Mouse (Mus musculus) erythroblast, embryonic 14.5 days (primary cell): ENCODE results near the gene Ak4. TPM values are rescaled to one million over a fixed set of nuclear protein-coding genes. Genes with fewer than 3 reads are reported as not detected.
"Not testable (repeated sequence)": the region's sequence is repeated elsewhere in the genome, so short reads cannot be mapped to it uniquely, and the experiment has no call there.

Experiments used
- H3K27me3 ChIP-seq: 2 replicates; pipeline ENCODE4 v1.6.1; 2012; ENCODE audit warnings: inconsistent platforms; ENCODE audit not compliant: control insufficient read depth
- H3K36me3 ChIP-seq: 2 replicates; pipeline ENCODE4 v1.6.1; 2012; ENCODE audit warnings: mild to moderate bottlenecking, inconsistent platforms; ENCODE audit not compliant: control insufficient read depth
- H3K4me1 ChIP-seq: 2 replicates; pipeline ENCODE4 v1.6.1; 2012; ENCODE audit warnings: inconsistent platforms; ENCODE audit not compliant: control insufficient read depth
- H3K4me3 ChIP-seq: replicated peaks from 2 replicates; pipeline ENCODE3; 2012; ENCODE audit warnings: moderate library complexity, mild to moderate bottlenecking, inconsistent platforms
- H3K9me3 ChIP-seq: 2 replicates; pipeline ENCODE4 v1.6.1; 2012; ENCODE audit warnings: low read length, inconsistent platforms, mixed read lengths; ENCODE audit not compliant: control insufficient read depth
- GATA1 ChIP-seq: IDR thresholded peaks from 2 replicates; pipeline ENCODE4 v1.6.1; 2012; ENCODE audit warnings: low read length, inconsistent platforms, mixed read lengths
- TAL1 ChIP-seq: IDR thresholded peaks from 3 replicates; pipeline ENCODE4 v1.6.1; 2012; ENCODE audit warnings: low read length, inconsistent platforms, mixed read lengths
- polyA plus RNA-seq: library from polyadenylated mRNA; stranded (reverse); fragments of >175 nt; gene quantifications from 2 replicates; pipeline ENCODE4 v1.2.3, GENCODE M21; 2012

Ak4 gene
- polyA plus RNA-seq, 1 experiment = 0.16 TPM

DNA sequence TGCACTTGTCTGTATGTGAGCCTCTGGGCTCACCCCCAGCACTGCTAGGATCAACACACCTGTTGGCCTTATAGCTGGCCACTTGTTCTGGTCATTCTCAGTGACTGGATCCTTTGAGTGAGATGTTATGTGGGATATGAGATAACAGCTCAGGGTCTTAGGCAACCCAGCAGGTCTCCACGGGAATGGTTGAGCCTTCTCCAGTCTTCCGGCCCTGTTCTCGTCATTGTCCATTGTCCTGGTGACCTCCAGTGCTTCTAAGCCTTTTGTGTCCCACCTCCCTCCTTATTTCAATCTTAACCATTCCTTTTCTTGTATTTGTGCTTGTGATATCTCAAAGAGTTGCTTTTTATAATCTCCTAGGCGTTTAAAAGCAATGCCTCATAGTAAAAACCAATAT is 26.6 kb downstream of the Ak4 start:
- Histone ChIP-seq H3K27me3 (no peaks in the 10 kb centered on the region), H3K4me3 (no peak overlapping the region), H3K4me1 (0 out of 2 replicates have a peak, but pooled peaks cover 1% of the 10 kb centered on the region), H3K9me3 (no peaks in the 10 kb centered on the region; the same call in 1 of the 2 replicates), H3K36me3 (peaks cover 2% of the 10 kb centered on the region; the same call in 1 of the 2 replicates)
- TF ChIP-seq TAL1 (no peak), GATA1 (no peak)

DNA sequence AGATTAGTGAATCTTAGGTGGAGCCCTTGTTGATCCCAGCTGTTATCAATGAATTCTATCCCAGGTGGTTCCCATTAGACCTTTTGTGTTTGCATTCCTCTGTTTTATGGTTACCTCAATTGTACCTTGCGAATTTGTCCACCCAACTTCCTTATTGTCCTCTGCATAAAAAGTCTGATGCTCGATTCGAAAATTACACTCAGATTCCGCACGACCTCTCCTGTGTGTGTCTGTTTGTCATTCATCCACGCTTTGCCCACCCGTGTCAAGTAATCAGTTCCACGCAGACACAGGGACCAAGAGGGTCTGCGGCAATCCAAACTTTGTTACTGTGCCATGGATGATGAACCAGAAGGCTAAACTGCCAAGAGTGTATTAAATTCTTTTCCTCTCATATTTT is 27.5 kb downstream of the Ak4 start:
- not testable (repeated sequence) for H3K27me3 ChIP-seq, H3K36me3 ChIP-seq, H3K4me1 ChIP-seq, H3K4me3 ChIP-seq, H3K9me3 ChIP-seq

- H3K27me3 ChIP-seq = no peaks in the 10 kb centered on the region
- no peak overlapping the region for H3K4me3 ChIP-seq
- no peaks in the 10 kb centered on the region for H3K9me3 ChIP-seq
- TF ChIP-seq TAL1 = no peak
- no peak for TF ChIP-seq GATA1
- H3K36me3 ChIP-seq = peaks cover 2% of the 10 kb centered on the region; the same call in 1 of the 2 replicates
- H3K4me1 ChIP-seq = 0 out of 2 replicates have a peak, but pooled peaks cover under 1% of the 10 kb centered on the region
Observed at GRCm38 (mm10) chr4:101448701-101449100, 29.6 kb downstream of the Ak4 start.

DNA sequence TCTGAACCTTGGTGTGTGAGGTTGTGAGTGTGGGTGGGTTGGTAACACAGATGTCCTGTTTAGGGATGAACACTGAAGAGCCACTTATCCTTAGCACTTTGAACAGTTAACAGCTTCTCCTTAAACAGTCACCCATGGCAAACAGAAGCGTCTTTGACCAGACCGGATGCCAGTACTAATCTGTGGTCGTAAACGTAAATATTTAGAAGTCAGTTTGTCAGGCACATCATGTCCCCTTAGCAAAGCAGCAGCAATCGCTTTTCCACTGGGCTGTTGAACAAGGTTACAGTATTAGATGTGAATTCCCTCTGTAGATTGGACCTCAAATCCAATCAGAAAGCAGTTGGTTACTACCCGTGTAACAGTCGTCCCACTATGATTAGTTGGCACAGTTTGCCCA is 30.3 kb downstream of the Ak4 start:
- Histone ChIP-seq H3K36me3 (peaks cover 2% of the 10 kb centered on the region; the same call in 1 of the 2 replicates), H3K9me3 (no peaks in the 10 kb centered on the region), H3K4me1 (no peaks in the 10 kb centered on the region), H3K4me3 (no peak overlapping the region), H3K27me3 (no peaks in the 10 kb centered on the region)
- TF ChIP-seq TAL1 = no peak

DNA sequence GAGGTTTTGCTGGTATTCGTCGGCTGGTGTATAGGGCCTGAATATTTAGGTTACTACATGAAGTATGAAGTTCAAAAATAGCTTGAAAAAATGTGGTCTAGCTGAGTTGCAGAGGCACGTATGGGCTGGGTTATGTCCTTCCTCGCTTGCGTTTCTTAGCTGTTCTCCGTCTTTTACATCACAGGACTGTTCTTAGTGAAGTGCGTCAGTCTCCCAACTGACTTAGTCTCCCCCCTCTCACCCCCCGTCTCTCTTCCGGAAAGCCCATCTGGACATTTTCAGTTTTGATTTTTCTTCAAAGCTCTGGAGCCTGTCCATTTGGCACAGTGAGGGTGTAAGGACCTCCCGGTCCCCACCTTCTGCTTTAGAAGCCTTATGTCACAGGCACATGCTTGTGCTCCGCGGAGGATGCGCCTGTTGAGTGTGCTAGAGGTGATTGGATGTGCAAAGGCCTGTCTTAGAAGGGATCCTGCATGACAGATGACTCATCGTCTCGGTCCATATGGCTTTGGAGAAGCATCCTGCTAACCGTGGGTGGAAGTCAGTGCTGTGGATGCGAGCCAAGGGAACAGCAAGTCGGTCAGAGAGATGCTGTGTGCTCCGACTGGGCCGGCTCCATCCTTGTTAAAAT is 31.2 kb downstream of the Ak4 start:
- no peaks in the 10 kb centered on the region for H3K9me3 ChIP-seq

GRCm38 (mm10) chr4:101451089-101451488 is 32.0 kb downstream of the Ak4 start:
- no peak for TF ChIP-seq GATA1
- no peak for TF ChIP-seq TAL1
- H3K36me3 ChIP-seq = peaks cover 2% of the 10 kb centered on the region; the same call in 1 of the 2 replicates
- H3K9me3 ChIP-seq = no peaks in the 10 kb centered on the region
- no peaks in the 10 kb centered on the region for H3K27me3 ChIP-seq
- no peaks in the 10 kb centered on the region for H3K4me1 ChIP-seq
- H3K4me3 ChIP-seq = no peak overlapping the region

More for the DNA sequence above, 31.2 kb downstream of the Ak4 start:
- no peaks in the 10 kb centered on the region for H3K4me1 ChIP-seq
- no peak for TF ChIP-seq TAL1
- no peak for TF ChIP-seq GATA1
- peaks cover 2% of the 10 kb centered on the region; the same call in 1 of the 2 replicates for H3K36me3 ChIP-seq
- H3K27me3 ChIP-seq = no peaks in the 10 kb centered on the region
- no peak overlapping the region for H3K4me3 ChIP-seq

DNA sequence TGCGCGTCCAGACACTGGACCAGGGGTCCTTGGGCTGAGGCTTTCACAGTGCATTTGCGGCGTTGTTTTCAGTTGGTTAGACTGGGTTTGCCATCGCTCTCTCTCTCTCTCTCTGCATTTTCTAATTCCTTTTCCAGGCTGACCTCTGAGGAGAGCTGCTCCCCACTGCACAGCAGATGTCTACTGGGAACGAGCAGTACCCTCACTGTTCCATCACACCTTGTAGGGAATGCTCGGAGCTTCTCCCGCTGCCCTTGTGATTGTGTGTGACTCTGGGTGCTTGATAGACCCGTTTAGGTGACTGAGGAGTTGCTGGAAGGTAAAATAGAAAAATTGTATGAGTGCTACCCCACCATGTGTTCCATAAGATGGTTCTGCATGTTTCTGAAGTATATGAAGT is 33.8 kb downstream of the Ak4 start:
- Histone ChIP-seq H3K36me3 (peaks cover 2% of the 10 kb centered on the region; the same call in 1 of the 2 replicates), H3K4me3 (no peak overlapping the region), H3K9me3 (no peaks in the 10 kb centered on the region), H3K4me1 (no peaks in the 10 kb centered on the region), H3K27me3 (no peaks in the 10 kb centered on the region)
- TF ChIP-seq TAL1 = no peak
- TF ChIP-seq GATA1 = no peak

DNA sequence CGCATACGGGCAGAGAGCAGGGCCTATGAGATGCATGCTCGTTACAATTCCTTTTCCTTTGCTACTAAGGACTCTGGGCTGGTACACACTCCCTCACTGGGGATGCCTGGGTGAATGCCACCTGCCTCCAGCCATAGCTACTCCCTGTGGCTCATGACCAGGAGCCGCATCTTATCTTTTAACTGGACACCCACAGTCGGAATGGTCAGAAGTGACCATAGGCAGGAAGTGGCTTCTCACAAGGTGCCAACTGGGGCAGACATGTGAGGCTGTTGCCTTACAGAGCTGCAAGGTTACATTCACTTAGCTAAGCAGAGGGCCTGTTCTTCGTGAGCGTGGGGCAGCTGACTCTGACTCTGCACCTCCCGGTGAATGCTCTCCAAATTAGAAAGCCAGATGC is 38.1 kb downstream of the Ak4 start:
- H3K27me3 ChIP-seq = no peaks in the 10 kb centered on the region
- no peak for TF ChIP-seq TAL1
- no peak for TF ChIP-seq GATA1
- H3K4me3 ChIP-seq = no peak overlapping the region
- no peaks in the 10 kb centered on the region for H3K9me3 ChIP-seq
- H3K36me3 ChIP-seq = no peaks in the 10 kb centered on the region; the same call in 1 of the 2 replicates
- no peaks in the 10 kb centered on the region for H3K4me1 ChIP-seq

DNA sequence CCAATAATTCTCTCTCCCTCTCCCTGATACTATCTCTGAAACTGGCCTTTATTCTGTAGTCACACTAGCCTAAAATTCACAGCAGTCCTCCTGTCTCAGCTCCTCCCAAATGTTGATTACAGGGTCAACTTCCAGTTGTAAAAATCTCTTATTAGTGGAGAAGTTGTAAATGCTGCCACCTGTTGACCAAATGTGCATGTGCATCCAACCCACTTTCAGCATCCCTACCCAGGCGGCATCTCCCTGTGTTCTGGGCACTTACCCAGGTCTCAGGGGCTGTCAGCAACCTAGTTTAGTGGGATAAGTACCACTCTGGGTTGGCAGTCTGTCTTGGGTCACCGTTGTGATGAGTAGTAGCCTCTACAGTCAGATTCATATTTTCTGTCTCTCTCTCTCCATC is 39.3 kb downstream of the Ak4 start:
- H3K27me3 ChIP-seq = no peaks in the 10 kb centered on the region
- no peak overlapping the region for H3K4me3 ChIP-seq
- H3K4me1 ChIP-seq = no peaks in the 10 kb centered on the region
- no peak for TF ChIP-seq TAL1
- no peak for TF ChIP-seq GATA1
- H3K36me3 ChIP-seq = no peaks in the 10 kb centered on the region; the same call in 1 of the 2 replicates
- H3K9me3 ChIP-seq = no peaks in the 10 kb centered on the region

DNA sequence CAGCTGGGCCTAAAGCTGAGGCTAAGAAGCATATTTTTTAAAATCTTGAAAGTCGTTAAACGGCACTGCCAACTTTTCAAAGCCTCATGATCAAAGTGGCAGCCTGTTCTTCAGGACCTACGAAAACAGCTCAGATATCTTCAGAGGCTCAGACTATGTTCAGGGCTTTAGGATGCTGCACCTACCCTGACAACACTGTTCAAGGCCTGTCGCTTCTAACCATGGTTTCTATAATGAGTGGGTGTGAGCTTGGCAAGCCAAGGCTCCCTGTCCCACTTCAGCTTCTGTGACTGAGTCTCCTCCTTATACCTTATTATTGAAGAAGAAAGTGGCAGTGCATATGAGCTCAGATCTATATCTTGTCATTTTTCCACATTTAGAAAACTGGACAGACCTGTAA is 40.3 kb downstream of the Ak4 start:
- TF ChIP-seq TAL1 = no peak
- TF ChIP-seq GATA1 = no peak
- Histone ChIP-seq H3K9me3 (no peaks in the 10 kb centered on the region), H3K4me1 (no peaks in the 10 kb centered on the region), H3K36me3 (no peaks in the 10 kb centered on the region), H3K4me3 (no peak overlapping the region), H3K27me3 (no peaks in the 10 kb centered on the region)
